Mouse (Mus musculus) midbrain, embryonic 13.5 days (tissue): Measurements from ENCODE around the gene Prkag1. TPM values are rescaled to one million over a fixed set of nuclear protein-coding genes. Genes with fewer than 3 reads are reported as not detected.

ENCODE experiments used
- ATAC-seq: fragments of 200-750 bp; cut with Nextera tagmentation; 2 replicates; pipeline ENCODE4 v1.8.0; 2017; ENCODE audit warnings: mild to moderate bottlenecking, moderate TSS enrichment, moderate library complexity
- H3K27ac ChIP-seq: fragments of 300-500 bp; sonication (generic); 2 replicates; pipeline ENCODE4 v1.5.1; 2015; ENCODE audit warnings: inconsistent platforms, mild to moderate bottlenecking, moderate library complexity
- H3K27me3 ChIP-seq: fragments of 300-500 bp; sonication (generic); 2 replicates; pipeline ENCODE4 v1.6.1; 2015; ENCODE audit warnings: mild to moderate bottlenecking, inconsistent platforms
- H3K36me3 ChIP-seq: fragments of 300-500 bp; sonication (generic); 2 replicates; pipeline ENCODE4 v1.6.1; 2015; ENCODE audit warnings: mild to moderate bottlenecking, inconsistent platforms
- H3K4me1 ChIP-seq: fragments of 300-500 bp; sonication (generic); replicated peaks from 2 replicates; pipeline ENCODE4 v1.6.1; 2015; ENCODE audit warnings: inconsistent platforms
- H3K4me2 ChIP-seq: fragments of 300-500 bp; sonication (generic); replicated peaks from 2 replicates; pipeline ENCODE4 v1.6.1; 2015; ENCODE audit warnings: moderate library complexity, mild to moderate bottlenecking, inconsistent platforms
- H3K4me3 ChIP-seq: fragments of 300-500 bp; sonication (generic); replicated peaks from 2 replicates; pipeline ENCODE4 v1.5.1; 2015; ENCODE audit warnings: mild to moderate bottlenecking, inconsistent platforms
- H3K9ac ChIP-seq: fragments of 300-500 bp; sonication (generic); replicated peaks from 2 replicates; pipeline ENCODE4 v1.6.1; 2015; ENCODE audit warnings: mild to moderate bottlenecking, inconsistent platforms
- H3K9me3 ChIP-seq: fragments of 300-500 bp; sonication (generic); 2 replicates; pipeline ENCODE4 v1.6.1; 2016; ENCODE audit warnings: mild to moderate bottlenecking, inconsistent platforms
- WGBS: fragments of 180-500 bp; shearing (Covaris S2); methylation state at CpG from one replicate; pipeline ENCODE4 v1.1.7; 2015; 5-methylcytosine and 5-hydroxymethylcytosine counted together
- polyA plus RNA-seq: library from polyadenylated mRNA; unstranded; fragments of >200 nt; fragmentation: Nextera tagmentation; extraction: Ambion mirVana; gene quantifications from 2 replicates; pipeline ENCODE4 v1.2.1, GENCODE M21; 2015

Prkag1 gene
- polyA plus RNA-seq, 1 experiment from 2014 or later, result 83.3 TPM

GRCm38 (mm10) chr15:98850668-98851067, 19.3 kb upstream of the Prkag1 start:
- 93% methylated on average over 14 of the region's 14 CpGs for WGBS
- no peaks in the 10 kb centered on the region for H3K9me3 ChIP-seq
- H3K4me2 ChIP-seq, result no peak overlapping the region
- no peaks in the 10 kb centered on the region for H3K4me1 ChIP-seq
- H3K9ac ChIP-seq, result no peak overlapping the region
- H3K27me3 ChIP-seq, result no peaks in the 10 kb centered on the region
- H3K36me3 ChIP-seq, result peaks cover 100% of the 10 kb centered on the region
- ATAC-seq, result no peak
- no peak overlapping the region for H3K27ac ChIP-seq
- no peak overlapping the region for H3K4me3 ChIP-seq

- no peak overlapping the region for H3K4me3 ChIP-seq
- H3K27me3 ChIP-seq, result no peaks in the 10 kb centered on the region
- no peaks in the 10 kb centered on the region for H3K9me3 ChIP-seq
- no peaks in the 10 kb centered on the region for H3K4me1 ChIP-seq
- no peak for ATAC-seq
- 0 out of 2 replicates have a peak overlapping the region, but pooled peaks have one; percentile 20 for H3K9ac ChIP-seq
- peaks cover 100% of the 10 kb centered on the region for H3K36me3 ChIP-seq
- no peak overlapping the region for H3K4me2 ChIP-seq
- H3K27ac ChIP-seq, result no peak overlapping the region
- WGBS, result 94% methylated on average over 16 of the region's 16 CpGs
Observed at GRCm38 (mm10) chr15:98849956-98850600, 18.8 kb upstream of the Prkag1 start.

- Histone ChIP-seq H3K27me3 (no peaks in the 10 kb centered on the region), H3K9me3 (no peaks in the 10 kb centered on the region), H3K9ac (no peak overlapping the region), H3K4me2 (no peak overlapping the region), H3K4me1 (no peaks in the 10 kb centered on the region), H3K36me3 (peaks cover 100% of the 10 kb centered on the region), H3K4me3 (no peak overlapping the region), H3K27ac (no peak overlapping the region)
- 97% methylated on average over 11 of the region's 11 CpGs for WGBS
- ATAC-seq, result no peak
Observed at GRCm38 (mm10) chr15:98849165-98849564, 17.8 kb upstream of the Prkag1 start.

- H3K27me3 ChIP-seq, result no peaks in the 10 kb centered on the region
- no peaks in the 10 kb centered on the region for H3K4me1 ChIP-seq
- no peak overlapping the region for H3K4me3 ChIP-seq
- H3K4me2 ChIP-seq, result no peak overlapping the region
- 89% methylated on average over 8 of the region's 8 CpGs for WGBS
- peaks cover 100% of the 10 kb centered on the region for H3K36me3 ChIP-seq
- H3K9me3 ChIP-seq, result no peaks in the 10 kb centered on the region
- H3K27ac ChIP-seq, result no peak overlapping the region
- no peak overlapping the region for H3K9ac ChIP-seq
- no peak for ATAC-seq
Observed at GRCm38 (mm10) chr15:98846140-98846539, 14.8 kb upstream of the Prkag1 start.

GRCm38 (mm10) chr15:98845149-98845548, 13.8 kb upstream of the Prkag1 start:
- no peak overlapping the region for H3K4me2 ChIP-seq
- H3K4me3 ChIP-seq, result no peak overlapping the region
- no peak for ATAC-seq
- H3K9me3 ChIP-seq, result no peaks in the 10 kb centered on the region
- no peak overlapping the region for H3K27ac ChIP-seq
- WGBS, result 100% methylated on average over 2 of the region's 2 CpGs
- H3K4me1 ChIP-seq, result no peaks in the 10 kb centered on the region
- peaks cover 100% of the 10 kb centered on the region for H3K36me3 ChIP-seq
- no peaks in the 10 kb centered on the region for H3K27me3 ChIP-seq
- H3K9ac ChIP-seq, result no peak overlapping the region

- Histone ChIP-seq H3K9me3 (no peaks in the 10 kb centered on the region), H3K36me3 (peaks cover 100% of the 10 kb centered on the region), H3K4me1 (no peaks in the 10 kb centered on the region), H3K27ac (no peak overlapping the region), H3K9ac (no peak overlapping the region), H3K27me3 (no peaks in the 10 kb centered on the region), H3K4me3 (no peak overlapping the region), H3K4me2 (no peak overlapping the region)
- WGBS, result 95% methylated on average over 11 of the region's 11 CpGs
- ATAC-seq, result 0 out of 2 replicates have a peak, but pooled peaks have one; percentile 20
Observed at GRCm38 (mm10) chr15:98843595-98844223, 12.4 kb upstream of the Prkag1 start.

- no peak overlapping the region for H3K4me2 ChIP-seq
- no peaks in the 10 kb centered on the region for H3K4me1 ChIP-seq
- H3K9ac ChIP-seq, result no peak overlapping the region
- peaks cover 100% of the 10 kb centered on the region for H3K36me3 ChIP-seq
- no peaks in the 10 kb centered on the region for H3K27me3 ChIP-seq
- no peak for ATAC-seq
- no peak overlapping the region for H3K27ac ChIP-seq
- H3K9me3 ChIP-seq, result no peaks in the 10 kb centered on the region
- WGBS, result 94% methylated on average over 30 of the region's 30 CpGs
- no peak overlapping the region for H3K4me3 ChIP-seq
Observed at GRCm38 (mm10) chr15:98839671-98840585, 8.6 kb upstream of the Prkag1 start.

- 94% methylated on average over 14 of the region's 14 CpGs for WGBS
- Histone ChIP-seq H3K27me3 (no peaks in the 10 kb centered on the region), H3K4me2 (no peak overlapping the region), H3K4me1 (no peaks in the 10 kb centered on the region), H3K9me3 (no peaks in the 10 kb centered on the region), H3K9ac (no peak overlapping the region), H3K36me3 (peaks cover 100% of the 10 kb centered on the region), H3K27ac (no peak overlapping the region), H3K4me3 (no peak overlapping the region)
- ATAC-seq, result no peak
Observed at GRCm38 (mm10) chr15:98839161-98839560, 7.8 kb upstream of the Prkag1 start.

GRCm38 (mm10) chr15:98837743-98838103, 6.4 kb upstream of the Prkag1 start:
- ATAC-seq, result no peak
- Histone ChIP-seq H3K4me3 (no peak overlapping the region), H3K4me2 (no peak overlapping the region), H3K36me3 (peaks cover 97% of the 10 kb centered on the region), H3K27me3 (no peaks in the 10 kb centered on the region), H3K4me1 (no peaks in the 10 kb centered on the region), H3K9ac (no peak overlapping the region), H3K9me3 (no peaks in the 10 kb centered on the region), H3K27ac (no peak overlapping the region)
- WGBS, result 78% methylated on average over 4 of the region's 4 CpGs

GRCm38 (mm10) chr15:98837006-98837742, 5.9 kb upstream of the Prkag1 start:
- WGBS, result 95% methylated on average over 21 of the region's 21 CpGs
- ATAC-seq, result no peak

GRCm38 (mm10) chr15:98835291-98835690, 4.0 kb upstream of the Prkag1 start:
- ATAC-seq, result no peak
- Histone ChIP-seq H3K27me3 (no peaks in the 10 kb centered on the region), H3K9ac (no peak overlapping the region), H3K4me3 (no peak overlapping the region), H3K36me3 (peaks cover 73% of the 10 kb centered on the region), H3K9me3 (no peaks in the 10 kb centered on the region), H3K4me1 (0 out of 2 replicates have a peak, but pooled peaks cover 10% of the 10 kb centered on the region), H3K4me2 (no peak overlapping the region), H3K27ac (no peak overlapping the region)
- 93% methylated on average over 14 of the region's 14 CpGs for WGBS

More at GRCm38 (mm10) chr15:98837006-98837742, 5.9 kb upstream of the Prkag1 start:
- Histone ChIP-seq H3K9me3 (no peaks in the 10 kb centered on the region), H3K27ac (no peak overlapping the region), H3K4me1 (0 out of 2 replicates have a peak, but pooled peaks cover under 1% of the 10 kb centered on the region), H3K4me2 (no peak overlapping the region), H3K4me3 (no peak overlapping the region), H3K27me3 (no peaks in the 10 kb centered on the region), H3K36me3 (peaks cover 91% of the 10 kb centered on the region), H3K9ac (no peak overlapping the region)
